Mouse (Mus musculus) bone marrow macrophage, adult 2 months (primary cell): ENCODE measurements around the gene Ipmk. TPM values are rescaled to one million over a fixed set of nuclear protein-coding genes. Genes with fewer than 3 reads are reported as not detected.

Source experiments
- H3K27ac ChIP-seq: 2 replicates; pipeline ENCODE4 v1.5.1; 2012; ENCODE audit warnings: low read depth, low read length; ENCODE audit not compliant: insufficient read depth
- H3K4me1 ChIP-seq: 2 replicates; pipeline ENCODE4 v1.6.1; 2012; ENCODE audit warnings: low read length; ENCODE audit not compliant: control insufficient read depth, insufficient read depth
- H3K4me3 ChIP-seq: 2 replicates; pipeline ENCODE4 v1.5.1; 2012; ENCODE audit warnings: mild to moderate bottlenecking, low read length, moderate library complexity; ENCODE audit not compliant: insufficient read depth
- CTCF ChIP-seq: IDR thresholded peaks from 2 replicates; pipeline ENCODE4 v1.5.1; 2012; ENCODE audit warnings: low read depth, mild to moderate bottlenecking, low read length, moderate library complexity
- POLR2A ChIP-seq: IDR thresholded peaks from 2 replicates; pipeline ENCODE4 v1.6.1; 2012; ENCODE audit warnings: mild to moderate bottlenecking, low read depth, low read length, borderline replicate concordance
- polyA plus RNA-seq: library from polyadenylated mRNA; stranded (reverse); fragments of >200 nt; gene quantifications from 2 replicates; pipeline ENCODE4 v1.2.4, GENCODE M21; 2012; ENCODE audit not compliant: missing spikeins, insufficient read depth, insufficient read length

Gene Ipmk
- polyA plus RNA-seq, 1 experiment = 19.0 TPM

- Histone ChIP-seq H3K4me3 (no peak overlapping the region), H3K4me1 (no peaks in the 10 kb centered on the region), H3K27ac (no peak overlapping the region)
- TF ChIP-seq CTCF (no peak), POLR2A (no peak)
Observed at GRCm38 (mm10) chr10:71405523-71406217, 58.1 kb downstream of the Ipmk start.

- no peak overlapping the region for H3K4me3 ChIP-seq
- H3K4me1 ChIP-seq = no peaks in the 10 kb centered on the region
- H3K27ac ChIP-seq = no peak overlapping the region
- no peak for TF ChIP-seq CTCF
- no peak for TF ChIP-seq POLR2A
Observed at GRCm38 (mm10) chr10:71409948-71410347, 62.4 kb downstream of the Ipmk start.

GRCm38 (mm10) chr10:71413401-71413800 lies 65.8 kb downstream of the Ipmk start:
- Histone ChIP-seq H3K4me1 (no peaks in the 10 kb centered on the region), H3K4me3 (no peak overlapping the region), H3K27ac (no peak overlapping the region)
- no peak for TF ChIP-seq CTCF
- TF ChIP-seq POLR2A = no peak

DNA sequence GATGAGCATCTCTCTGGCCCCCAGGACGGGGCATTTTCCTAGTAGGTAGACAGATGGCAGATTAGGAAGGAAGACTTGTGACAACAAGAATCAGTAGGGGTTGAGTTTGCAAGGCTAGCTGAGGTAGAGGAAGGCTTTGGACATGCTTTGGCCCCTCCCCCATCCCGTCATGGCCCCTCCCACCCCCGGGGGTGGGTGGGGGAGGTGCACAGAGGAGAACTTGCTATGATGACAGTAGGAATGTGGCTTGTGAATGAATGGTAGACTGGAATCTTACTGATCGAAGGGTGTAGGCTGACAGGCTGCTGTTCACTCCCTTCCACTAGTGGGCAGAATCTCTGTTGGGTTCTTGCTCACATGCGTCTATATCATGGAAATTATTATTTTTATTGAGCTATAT lies 74.0 kb downstream of the Ipmk start:
- no peak for TF ChIP-seq CTCF
- TF ChIP-seq POLR2A = no peak
- Histone ChIP-seq H3K4me1 (no peaks in the 10 kb centered on the region), H3K4me3 (no peak overlapping the region), H3K27ac (no peak overlapping the region)

DNA sequence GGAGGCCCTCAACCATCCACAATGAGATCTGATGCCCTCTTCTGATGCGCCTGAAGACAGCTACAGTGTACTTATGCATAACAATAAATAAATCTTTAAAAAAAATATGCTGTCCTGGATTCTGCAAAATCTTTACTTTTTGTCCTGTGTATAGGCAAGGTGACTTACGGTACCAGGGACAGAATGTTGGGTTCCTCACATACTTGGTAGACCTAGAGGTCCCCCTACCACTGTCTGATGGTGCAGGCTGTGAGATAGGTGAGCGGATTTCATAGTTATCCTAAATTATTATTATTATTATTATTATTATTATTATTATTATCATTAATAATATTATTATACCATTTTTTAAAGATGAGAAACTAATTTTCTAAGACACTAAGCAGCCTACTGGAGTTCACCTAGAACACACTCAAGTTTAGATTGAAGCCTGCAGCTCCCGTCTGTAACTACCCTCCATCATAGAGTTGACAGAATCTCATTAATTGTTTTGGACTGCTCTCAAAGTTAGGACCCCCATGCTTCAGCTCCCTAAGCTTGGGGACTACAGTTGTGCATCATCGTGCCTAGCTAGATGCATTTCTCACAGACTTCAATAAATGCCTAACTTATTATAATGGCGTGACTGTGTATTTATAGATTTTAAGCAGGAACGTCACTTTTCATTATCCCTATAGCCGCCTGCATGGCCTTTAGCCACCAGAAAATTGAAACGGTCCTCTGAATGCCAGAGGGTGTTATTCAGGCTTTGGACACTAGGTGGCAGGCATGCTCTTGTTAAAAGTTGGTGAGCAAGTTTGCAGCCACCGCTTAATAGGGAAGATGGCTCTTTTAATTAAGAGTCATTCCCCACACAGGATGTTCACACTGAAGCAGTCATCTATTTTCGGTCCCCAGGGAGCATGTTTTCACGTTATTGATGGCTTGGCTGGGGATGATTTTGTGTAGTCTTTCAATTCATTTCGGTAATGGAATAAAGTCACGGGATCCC lies 74.8 kb downstream of the Ipmk start:
- TF ChIP-seq CTCF (no peak), POLR2A (no peak)
- no peaks in the 10 kb centered on the region for H3K4me1 ChIP-seq
- H3K27ac ChIP-seq = no peak overlapping the region
- no peak overlapping the region for H3K4me3 ChIP-seq

GRCm38 (mm10) chr10:71426740-71427139 lies 79.2 kb downstream of the Ipmk start:
- TF ChIP-seq POLR2A = no peak
- no peak for TF ChIP-seq CTCF
- H3K27ac ChIP-seq = no peak overlapping the region
- H3K4me3 ChIP-seq = no peak overlapping the region
- H3K4me1 ChIP-seq = no peaks in the 10 kb centered on the region

DNA sequence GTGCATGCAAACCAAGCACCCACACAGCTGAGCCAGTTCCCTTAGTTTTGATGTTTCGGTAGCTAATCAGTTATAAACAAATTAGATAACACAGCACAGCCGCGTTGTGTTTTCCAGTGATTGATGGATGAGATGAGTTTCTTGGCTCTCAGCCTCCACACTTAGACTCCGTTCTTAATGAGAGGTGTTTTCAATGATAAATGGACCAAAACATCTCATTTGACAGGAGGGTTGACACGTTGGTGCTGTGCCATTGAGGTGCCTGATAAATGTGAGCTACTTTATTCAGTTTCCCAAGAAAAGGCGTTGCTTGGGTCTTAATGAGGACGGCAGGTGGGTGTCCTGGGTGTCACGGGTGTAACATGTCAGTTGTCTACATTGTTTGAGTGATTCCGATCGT lies 79.8 kb downstream of the Ipmk start:
- H3K4me3 ChIP-seq = no peak overlapping the region
- TF ChIP-seq CTCF (no peak), POLR2A (no peak)
- H3K4me1 ChIP-seq = no peaks in the 10 kb centered on the region
- H3K27ac ChIP-seq = no peak overlapping the region

DNA sequence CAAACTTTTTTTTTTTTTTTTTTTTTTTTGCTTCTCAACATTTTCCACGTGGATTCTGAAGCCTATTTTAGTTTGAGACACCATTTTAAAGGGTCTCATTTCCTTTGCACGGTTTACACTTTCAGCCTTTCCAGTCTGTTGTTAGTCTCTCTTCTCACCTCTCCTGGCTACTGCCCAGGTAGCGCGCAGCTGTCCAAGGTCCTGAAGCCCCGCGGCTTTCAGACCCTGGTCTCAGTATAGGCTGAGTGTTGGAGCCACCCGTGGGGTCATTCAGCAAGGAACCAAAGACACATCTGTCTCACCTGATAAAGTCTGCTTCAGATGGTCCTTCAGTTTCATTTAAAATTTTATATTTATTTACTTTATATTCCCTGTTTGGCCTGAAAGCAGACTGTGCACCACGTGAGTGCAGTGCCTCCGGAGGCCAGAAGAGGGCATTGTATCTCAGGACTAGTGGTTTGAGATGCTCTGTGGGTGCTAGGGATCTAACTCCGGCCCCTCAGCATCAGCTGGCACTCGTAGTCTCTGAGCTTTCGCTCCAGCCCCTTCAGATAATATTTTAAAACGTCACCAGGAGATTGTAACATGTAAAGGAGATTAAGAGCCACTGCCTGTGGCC lies 80.8 kb downstream of the Ipmk start:
- H3K4me3 ChIP-seq = no peak overlapping the region
- H3K4me1 ChIP-seq = no peaks in the 10 kb centered on the region
- TF ChIP-seq POLR2A (no peak), CTCF (no peak)
- no peak overlapping the region for H3K27ac ChIP-seq

DNA sequence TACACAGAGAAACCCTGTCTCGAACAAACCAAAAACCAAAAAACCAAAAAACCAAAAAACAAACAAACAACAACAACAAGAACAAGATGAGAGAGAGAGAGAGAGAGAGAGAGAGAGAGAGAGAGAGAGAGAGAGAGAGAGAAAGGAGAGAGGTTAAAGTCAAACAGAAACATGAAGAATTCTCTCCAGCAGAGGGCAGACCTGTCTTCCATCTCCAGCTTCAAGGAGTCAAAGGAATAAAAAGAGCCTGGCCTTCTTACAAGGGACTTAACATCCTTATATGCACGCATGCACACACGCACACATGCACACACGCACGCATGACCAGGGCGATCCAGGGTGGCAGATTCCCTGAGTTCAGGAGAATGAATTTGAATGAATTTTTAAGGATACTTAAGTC lies 83.1 kb downstream of the Ipmk start:
- TF ChIP-seq CTCF (no peak), POLR2A (no peak)
- no peaks in the 10 kb centered on the region for H3K4me1 ChIP-seq
- H3K4me3 ChIP-seq = no peak overlapping the region
- H3K27ac ChIP-seq = no peak overlapping the region

GRCm38 (mm10) chr10:71443086-71443485 lies 95.5 kb downstream of the Ipmk start:
- no peaks in the 10 kb centered on the region for H3K4me1 ChIP-seq
- no peak overlapping the region for H3K4me3 ChIP-seq
- no peak overlapping the region for H3K27ac ChIP-seq
- TF ChIP-seq POLR2A (no peak), CTCF (no peak)
